Mouse (Mus musculus): Measurements from ENCODE around the gene AI837181. TPM values are rescaled to one million over a fixed set of nuclear protein-coding genes. Genes with fewer than 3 reads are reported as not detected.
A peak's percentile ranks its signal among the peaks of the same experiment; 100 is the strongest.

AI837181 gene
- polyA plus RNA-seq, 1 experiment from 2014 or later: 63.9 TPM

- Histone ChIP-seq H3K36me3 (peaks cover 63% of the 10 kb centered on the region), H3K27me3 (ENCODE audit: insufficient read depth, poor library complexity, severe bottlenecking) (no peaks in the 10 kb centered on the region), H3K27ac (no peak overlapping the region), H3K4me1 (replicated peaks) (peaks cover 14% of the 10 kb centered on the region), H3K4me3 (no peak overlapping the region), H3K9me3 (no peaks in the 10 kb centered on the region)
- no peak for DNase-seq (ENCODE audit: low spot score)
- 87% methylated on average over 6 of the region's 6 CpGs for WGBS
These were observed 42.1 kb downstream of the AI837181 start for GRCm38 (mm10) chr19:5466916-5467500.

- Histone ChIP-seq H3K27ac (no peak within 1 kb of the TSS), H3K9me3 (no peaks in the 10 kb centered on the region), H3K36me3 (peaks cover 51% of the 10 kb centered on the region), H3K4me1 (replicated peaks) (peaks cover 14% of the 10 kb centered on the region), H3K27me3 (ENCODE audit: insufficient read depth, poor library complexity, severe bottlenecking) (peaks cover 4% of the 10 kb centered on the region), H3K4me3 (no peak within 1 kb of the TSS)
- 67% methylated on average over 5 of the region's 5 CpGs for WGBS
- no peak for DNase-seq (ENCODE audit: low spot score)
These were observed 43.4 kb downstream of the AI837181 start, which contains the start of gene Ctsw for GRCm38 (mm10) chr19:5468374-5468773. Gene Ctsw, minus strand, starts transcription at chr19:5468507.

- peaks cover 17% of the 10 kb centered on the region for H3K36me3 ChIP-seq
- H3K27me3 ChIP-seq (ENCODE audit: insufficient read depth, poor library complexity, severe bottlenecking): peaks cover 18% of the 10 kb centered on the region
- 55% methylated on average over 5 of the region's 5 CpGs for WGBS
- DNase-seq (ENCODE audit: low spot score): no peak
- H3K4me3 ChIP-seq: no peak overlapping the region
- H3K9me3 ChIP-seq: no peaks in the 10 kb centered on the region
- H3K27ac ChIP-seq: no peak overlapping the region; the same call in 1 of the 2 replicates
- peaks cover 31% of the 10 kb centered on the region for H3K4me1 ChIP-seq (replicated peaks)
These were observed 46.9 kb downstream of the AI837181 start for GRCm38 (mm10) chr19:5471846-5472245.

- H3K27me3 ChIP-seq (ENCODE audit: insufficient read depth, poor library complexity, severe bottlenecking): peaks cover 18% of the 10 kb centered on the region
- peaks cover 31% of the 10 kb centered on the region for H3K4me1 ChIP-seq (replicated peaks)
- peaks cover 12% of the 10 kb centered on the region for H3K36me3 ChIP-seq
- no peaks in the 10 kb centered on the region for H3K9me3 ChIP-seq
- no peak overlapping the region for H3K4me3 ChIP-seq
- no peak for DNase-seq (ENCODE audit: low spot score)
- 76% methylated on average over 3 of the region's 3 CpGs for WGBS
- H3K27ac ChIP-seq: no peak overlapping the region
These were observed 47.9 kb downstream of the AI837181 start for GRCm38 (mm10) chr19:5472857-5473256.

GRCm38 (mm10) chr19:5473720-5474119 lies 48.8 kb downstream of the AI837181 start, which contains the start of gene Efemp2:
Gene Efemp2, plus strand, starts transcription at chr19:5473954.
- DNase-seq (ENCODE audit: low spot score): peak; percentile 75
- peak within 1 kb of the TSS; percentile 94 for H3K27ac ChIP-seq
- H3K4me1 ChIP-seq (replicated peaks): peaks cover 27% of the 10 kb centered on the region
- WGBS: 3% methylated on average over 22 of the region's 22 CpGs
- H3K9me3 ChIP-seq: no peaks in the 10 kb centered on the region
- peak within 1 kb of the TSS; percentile 76 for H3K4me3 ChIP-seq
- H3K27me3 ChIP-seq (ENCODE audit: insufficient read depth, poor library complexity, severe bottlenecking): peaks cover 18% of the 10 kb centered on the region
- peaks cover 14% of the 10 kb centered on the region for H3K36me3 ChIP-seq

GRCm38 (mm10) chr19:5474281-5475068 lies 49.5 kb downstream of the AI837181 start:
- Histone ChIP-seq H3K36me3 (peaks cover 22% of the 10 kb centered on the region), H3K27ac (peak overlapping the region; percentile 94), H3K4me1 (replicated peaks) (peaks cover 27% of the 10 kb centered on the region), H3K4me3 (peak overlapping the region; percentile 76), H3K9me3 (no peaks in the 10 kb centered on the region), H3K27me3 (ENCODE audit: insufficient read depth, poor library complexity, severe bottlenecking) (peaks cover 18% of the 10 kb centered on the region)
- peak; percentile 67 for DNase-seq (ENCODE audit: low spot score)
- WGBS: under 1% methylated on average over 65 of the region's 68 CpGs

- no peak for DNase-seq (ENCODE audit: low spot score)
- Histone ChIP-seq H3K4me3 (peak overlapping the region; percentile 76), H3K27ac (peak overlapping the region; percentile 94), H3K4me1 (replicated peaks) (peaks cover 27% of the 10 kb centered on the region), H3K36me3 (peaks cover 29% of the 10 kb centered on the region), H3K27me3 (ENCODE audit: insufficient read depth, poor library complexity, severe bottlenecking) (peaks cover 18% of the 10 kb centered on the region), H3K9me3 (no peaks in the 10 kb centered on the region)
- 25% methylated on average over 13 of the region's 13 CpGs for WGBS
These were observed 50.2 kb downstream of the AI837181 start for GRCm38 (mm10) chr19:5475069-5475714.

Other genes with a start within 250 kb of the AI837181 start
- gene Pacs1, start 152.0 kb upstream of the AI837181 start, polyA plus RNA-seq (2016; fragmentation: Nextera tagmentation; extraction: Ambion mirVana): 23.7 and 26.1 TPM in 2 replicates
- 438 and 456 TPM in 2 replicates for gene Sf3b2, start 129.7 kb upstream of the AI837181 start, polyA plus RNA-seq (2016; fragmentation: Nextera tagmentation; extraction: Ambion mirVana)
- 11.7 and 19.1 TPM in 2 replicates for gene Gal3st3, start 126.8 kb upstream of the AI837181 start, polyA plus RNA-seq (2016; fragmentation: Nextera tagmentation; extraction: Ambion mirVana)
- gene Catsper1, start 89.4 kb upstream of the AI837181 start, polyA plus RNA-seq (2016; fragmentation: Nextera tagmentation; extraction: Ambion mirVana): not detected in 2 replicates
- gene Cst6, start 75.6 kb upstream of the AI837181 start, polyA plus RNA-seq (2016; fragmentation: Nextera tagmentation; extraction: Ambion mirVana): 0.65 and 1.6 TPM in 2 replicates
- 84.2 and 90.5 TPM in 2 replicates for gene Eif1ad, start 58.4 kb upstream of the AI837181 start, polyA plus RNA-seq (2016; fragmentation: Nextera tagmentation; extraction: Ambion mirVana)
- 539 and 565 TPM in 2 replicates for gene Banf1, start 58.0 kb upstream of the AI837181 start, polyA plus RNA-seq (2016; fragmentation: Nextera tagmentation; extraction: Ambion mirVana)
- 82.7 and 93.2 TPM in 2 replicates for gene Sart1, start 36.4 kb upstream of the AI837181 start, polyA plus RNA-seq (2016; fragmentation: Nextera tagmentation; extraction: Ambion mirVana)
- 0.44 and 0.58 TPM in 2 replicates for gene Tsga10ip, start 22.6 kb upstream of the AI837181 start, polyA plus RNA-seq (2016; fragmentation: Nextera tagmentation; extraction: Ambion mirVana)
- gene Drap1, start 165 bp upstream of the AI837181 start, polyA plus RNA-seq (2016; fragmentation: Nextera tagmentation; extraction: Ambion mirVana): 223 and 271 TPM in 2 replicates
- gene Fosl1, start 22.4 kb downstream of the AI837181 start, polyA plus RNA-seq (2016; fragmentation: Nextera tagmentation; extraction: Ambion mirVana): not detected in 2 replicates
- 6.9 and 8.6 TPM in 2 replicates for gene Ccdc85b, start 32.8 kb downstream of the AI837181 start, polyA plus RNA-seq (2016; fragmentation: Nextera tagmentation; extraction: Ambion mirVana)
- 99.5 and 122 TPM in 2 replicates for gene Fibp, start 35.5 kb downstream of the AI837181 start, polyA plus RNA-seq (2016; fragmentation: Nextera tagmentation; extraction: Ambion mirVana)
- gene Ctsw, start 43.4 kb downstream of the AI837181 start, polyA plus RNA-seq (2016; fragmentation: Nextera tagmentation; extraction: Ambion mirVana): 2.0 and 3.0 TPM in 2 replicates
- 62.7 and 71.3 TPM in 2 replicates for gene Efemp2, start 48.8 kb downstream of the AI837181 start, polyA plus RNA-seq (2016; fragmentation: Nextera tagmentation; extraction: Ambion mirVana)
- gene Mus81, start 63.3 kb downstream of the AI837181 start, polyA plus RNA-seq (2016; fragmentation: Nextera tagmentation; extraction: Ambion mirVana): 43.7 and 51.4 TPM in 2 replicates
- gene Cfl1, start 65.3 kb downstream of the AI837181 start, polyA plus RNA-seq (2016; fragmentation: Nextera tagmentation; extraction: Ambion mirVana): 3,259 and 3,562 TPM in 2 replicates
- gene 1700020D05Rik, start 78.6 kb downstream of the AI837181 start, polyA plus RNA-seq (2016; fragmentation: Nextera tagmentation; extraction: Ambion mirVana): not detected in 2 replicates
- gene Snx32, start 85.4 kb downstream of the AI837181 start, polyA plus RNA-seq (2016; fragmentation: Nextera tagmentation; extraction: Ambion mirVana): 8.9 and 18.7 TPM in 2 replicates
- 0.39 and 0.77 TPM in 2 replicates for gene Ovol1, start 135.5 kb downstream of the AI837181 start, polyA plus RNA-seq (2016; fragmentation: Nextera tagmentation; extraction: Ambion mirVana)
- gene Ap5b1, start 142.9 kb downstream of the AI837181 start, polyA plus RNA-seq (2016; fragmentation: Nextera tagmentation; extraction: Ambion mirVana): 1.6 and 2.6 TPM in 2 replicates
- gene Rnaseh2c, start 176.7 kb downstream of the AI837181 start, polyA plus RNA-seq (2016; fragmentation: Nextera tagmentation; extraction: Ambion mirVana): 177 and 187 TPM in 2 replicates
- gene Kat5, start 185.1 kb downstream of the AI837181 start, polyA plus RNA-seq (2016; fragmentation: Nextera tagmentation; extraction: Ambion mirVana): 58.9 and 69.2 TPM in 2 replicates
- 27.8 and 36.0 TPM in 2 replicates for gene Rela, start 212.3 kb downstream of the AI837181 start, polyA plus RNA-seq (2016; fragmentation: Nextera tagmentation; extraction: Ambion mirVana)
- gene Sipa1, start 238.6 kb downstream of the AI837181 start, polyA plus RNA-seq (2016; fragmentation: Nextera tagmentation; extraction: Ambion mirVana): 27.5 and 27.6 TPM in 2 replicates